Mouse (Mus musculus): ENCODE data around the gene Acmsd.

- TF ChIP-seq POLR2A (IDR thresholded peaks at IDR 0.05; ENCODE audit: insufficient read depth, low read length) = no peak
- TF ChIP-seq EP300 (IDR thresholded peaks at IDR 0.05; ENCODE audit: insufficient read depth, low read depth, low read length) = no peak
Measured at GRCm38 (mm10) chr1:127778611-127779010, 49.4 kb downstream of the Acmsd start.
